Mouse (Mus musculus) thymus, adult 2 months (tissue): Measurements from ENCODE around the gene Adprhl2. TPM values are rescaled to one million over a fixed set of nuclear protein-coding genes. Genes with fewer than 3 reads are reported as not detected.

Experiments
- DNase-seq: peaks from one replicate; pipeline ENCODE4 v3.0.0; 2021
- H3K27ac ChIP-seq: fragments of 200-500 bp; 2 replicates; pipeline ENCODE4 v1.5.1; 2012; ENCODE audit warnings: low read length, control low read depth; ENCODE audit not compliant: control insufficient read depth, insufficient read depth
- H3K27me3 ChIP-seq: fragments of 200-500 bp; 2 replicates; pipeline ENCODE4 v1.6.1; 2012; ENCODE audit warnings: mild to moderate bottlenecking, low read length, moderate library complexity, mixed read lengths; ENCODE audit not compliant: control insufficient read depth, insufficient read depth
- H3K36me3 ChIP-seq: fragments of 200-500 bp; 2 replicates; pipeline ENCODE4 v1.6.1; 2012; ENCODE audit warnings: mild to moderate bottlenecking, low read length, moderate library complexity; ENCODE audit not compliant: control insufficient read depth, insufficient read depth
- H3K4me1 ChIP-seq: fragments of 200-500 bp; replicated peaks from 2 replicates; pipeline ENCODE4 v1.6.1; 2012; ENCODE audit warnings: low read length; ENCODE audit not compliant: control insufficient read depth, insufficient read depth
- H3K4me3 ChIP-seq: fragments of 200-500 bp; 2 replicates; pipeline ENCODE4 v1.5.1; 2012; ENCODE audit warnings: mild to moderate bottlenecking, low read length, control low read depth, moderate library complexity; ENCODE audit not compliant: control insufficient read depth, insufficient read depth
- CTCF ChIP-seq: fragments of 200-500 bp; IDR thresholded peaks from 2 replicates; pipeline ENCODE4 v1.5.1; 2012; ENCODE audit warnings: mild to moderate bottlenecking, control low read depth, low read length, moderate library complexity, borderline replicate concordance; ENCODE audit not compliant: control insufficient read depth, poor library complexity, insufficient read depth; ENCODE audit errors: extremely low read depth
- POLR2A ChIP-seq: fragments of 200-500 bp; IDR thresholded peaks from 2 replicates; pipeline ENCODE4 v1.6.1; 2012; ENCODE audit warnings: mild to moderate bottlenecking, low read length, control low read depth, moderate library complexity; ENCODE audit not compliant: control insufficient read depth, poor library complexity, insufficient read depth; ENCODE audit errors: extremely low read depth
- WGBS: fragments of 180-500 bp; shearing (Covaris S2); methylation state at CpG from one replicate; pipeline ENCODE4 v1.1.7; 2018; 5-methylcytosine and 5-hydroxymethylcytosine counted together
- polyA plus RNA-seq: library from polyadenylated mRNA; depleted of rRNA; stranded (reverse); fragments of >200 nt; gene quantifications from 2 replicates; pipeline ENCODE4 v1.2.3, GENCODE M21; 2012

The Adprhl2 gene
- polyA plus RNA-seq, 1 experiment, result 67.9 TPM

GRCm38 (mm10) chr4:126316443-126317040, 5.0 kb downstream of the Adprhl2 start:
- Histone ChIP-seq H3K4me3 (no peak overlapping the region), H3K27ac (no peak overlapping the region), H3K36me3 (peaks cover 24% of the 10 kb centered on the region), H3K4me1 (peaks cover 4% of the 10 kb centered on the region), H3K27me3 (no peaks in the 10 kb centered on the region)
- DNase-seq, result no peak
- 97% methylated on average over 13 of the region's 13 CpGs for WGBS
- TF ChIP-seq POLR2A (no peak), CTCF (no peak)

GRCm38 (mm10) chr4:126315931-126316330, 5.6 kb downstream of the Adprhl2 start:
- no peak overlapping the region for H3K4me3 ChIP-seq
- peaks cover 24% of the 10 kb centered on the region for H3K36me3 ChIP-seq
- H3K4me1 ChIP-seq, result peaks cover 3% of the 10 kb centered on the region
- DNase-seq, result no peak
- H3K27ac ChIP-seq, result no peak overlapping the region
- TF ChIP-seq POLR2A, result no peak
- no peak for TF ChIP-seq CTCF
- no peaks in the 10 kb centered on the region for H3K27me3 ChIP-seq
- WGBS, result 90% methylated on average over 5 of the region's 5 CpGs

- 0 out of 2 replicates have a peak, but pooled peaks cover 4% of the 10 kb centered on the region for H3K4me1 ChIP-seq
- H3K27me3 ChIP-seq, result no peaks in the 10 kb centered on the region
- TF ChIP-seq CTCF (no peak), POLR2A (no peak)
- no peak for DNase-seq
- peaks cover 24% of the 10 kb centered on the region for H3K36me3 ChIP-seq
- WGBS, result 87% methylated on average over 10 of the region's 10 CpGs
- no peak overlapping the region for H3K4me3 ChIP-seq
- no peak overlapping the region for H3K27ac ChIP-seq
Observed at GRCm38 (mm10) chr4:126314393-126314792, 7.1 kb downstream of the Adprhl2 start.

- 82% methylated on average over 5 of the region's 5 CpGs for WGBS
- Histone ChIP-seq H3K4me1 (0 out of 2 replicates have a peak, but pooled peaks cover 4% of the 10 kb centered on the region), H3K36me3 (peaks cover 24% of the 10 kb centered on the region), H3K4me3 (no peak overlapping the region), H3K27ac (no peak overlapping the region), H3K27me3 (no peaks in the 10 kb centered on the region)
- no peak for DNase-seq
- no peak for TF ChIP-seq POLR2A
Observed at GRCm38 (mm10) chr4:126313202-126313601, 8.3 kb downstream of the Adprhl2 start.

- Histone ChIP-seq H3K4me3 (no peak overlapping the region), H3K27ac (no peak overlapping the region), H3K4me1 (0 out of 2 replicates have a peak, but pooled peaks cover 4% of the 10 kb centered on the region), H3K36me3 (peaks cover 10% of the 10 kb centered on the region), H3K27me3 (no peaks in the 10 kb centered on the region)
- TF ChIP-seq POLR2A (no peak), CTCF (no peak)
- 96% methylated on average over 16 of the region's 16 CpGs for WGBS
- no peak for DNase-seq
Observed at GRCm38 (mm10) chr4:126311566-126312200, 9.8 kb downstream of the Adprhl2 start.

- H3K4me3 ChIP-seq, result no peak overlapping the region
- no peaks in the 10 kb centered on the region for H3K27me3 ChIP-seq
- H3K27ac ChIP-seq, result no peak overlapping the region
- TF ChIP-seq POLR2A (no peak), CTCF (no peak)
- 85% methylated on average over 7 of the region's 7 CpGs for WGBS
- no peaks in the 10 kb centered on the region; the same call in 1 of the 2 replicates for H3K36me3 ChIP-seq
- 0 out of 2 replicates have a peak, but pooled peaks cover 4% of the 10 kb centered on the region for H3K4me1 ChIP-seq
- DNase-seq, result no peak
Observed at GRCm38 (mm10) chr4:126310344-126310743, 11.2 kb downstream of the Adprhl2 start.
